Mouse (Mus musculus) hindbrain, postnatal 0 days (tissue): Measurements from ENCODE around the gene Upp2. TPM values are rescaled to one million over a fixed set of nuclear protein-coding genes. Genes with fewer than 3 reads are reported as not detected.

Experiments used
- ATAC-seq: fragments of 200-750 bp; cut with Nextera tagmentation; 2 replicates; pipeline ENCODE4 v1.8.0; 2017; ENCODE audit warnings: mild to moderate bottlenecking, moderate TSS enrichment, moderate library complexity
- DNase-seq: peaks from one replicate; pipeline ENCODE4 v3.0.0-alpha.2; 2015; ENCODE audit warnings: low spot score
- H3K27ac ChIP-seq: fragments of 300-500 bp; sonication (generic); 2 replicates; pipeline ENCODE4 v1.5.1; 2014; ENCODE audit warnings: mild to moderate bottlenecking
- H3K27me3 ChIP-seq: fragments of 300-500 bp; sonication (generic); 2 replicates; pipeline ENCODE4 v1.6.1; 2014; ENCODE audit warnings: low read length, mixed read lengths; ENCODE audit not compliant: insufficient read depth
- H3K36me3 ChIP-seq: fragments of 300-500 bp; sonication (generic); 2 replicates; pipeline ENCODE4 v1.6.1; 2014; ENCODE audit warnings: low read length, mixed read lengths; ENCODE audit not compliant: insufficient read depth
- H3K4me1 ChIP-seq: fragments of 300-500 bp; sonication (generic); 2 replicates; pipeline ENCODE4 v1.6.1; 2014; ENCODE audit warnings: antibody characterized with exemption, low read length, mixed read lengths; ENCODE audit not compliant: insufficient read depth
- H3K4me2 ChIP-seq: fragments of 300-500 bp; sonication (generic); 2 replicates; pipeline ENCODE4 v1.6.1; 2014; ENCODE audit warnings: low read depth, mild to moderate bottlenecking, low read length, moderate library complexity, mixed read lengths
- H3K4me3 ChIP-seq: fragments of 300-500 bp; sonication (generic); 2 replicates; pipeline ENCODE4 v1.5.1; 2014; ENCODE audit warnings: low read length
- H3K9ac ChIP-seq: fragments of 300-500 bp; sonication (generic); replicated peaks from 2 replicates; pipeline ENCODE4 v1.6.1; 2014; ENCODE audit warnings: mild to moderate bottlenecking, low read length, moderate library complexity, mixed read lengths
- H3K9me3 ChIP-seq: fragments of 300-500 bp; sonication (generic); 2 replicates; pipeline ENCODE4 v1.6.1; 2016; ENCODE audit warnings: low read length, mixed read lengths
- CTCF ChIP-seq: IDR thresholded peaks from 2 replicates; pipeline ENCODE4 v1.5.1; 2016; ENCODE audit warnings: antibody characterized with exemption, control low read depth, low read depth
- WGBS: fragments of 180-500 bp; shearing (Covaris S2); extraction: QIAGEN DNeasy Blood & Tissue Kit; methylation state at CpG from one replicate; pipeline ENCODE4 v1.1.7; 2014; 5-methylcytosine and 5-hydroxymethylcytosine counted together
- polyA plus RNA-seq: library from polyadenylated mRNA; unstranded; fragments of >200 nt; fragmentation: Nextera tagmentation; extraction: Ambion mirVana; gene quantifications from 2 replicates; pipeline ENCODE4 v1.2.1, GENCODE M21; 2015
- total RNA-seq: library from RNA; depleted of rRNA; stranded (reverse); fragments of >200 nt; gene quantifications from 2 replicates; pipeline ENCODE4 v1.2.3, GENCODE M21; 2014

Upp2 gene
- total and polyA plus RNA-seq, 2 experiments from 2014 or later: 6.8 to 11.8 TPM

DNA sequence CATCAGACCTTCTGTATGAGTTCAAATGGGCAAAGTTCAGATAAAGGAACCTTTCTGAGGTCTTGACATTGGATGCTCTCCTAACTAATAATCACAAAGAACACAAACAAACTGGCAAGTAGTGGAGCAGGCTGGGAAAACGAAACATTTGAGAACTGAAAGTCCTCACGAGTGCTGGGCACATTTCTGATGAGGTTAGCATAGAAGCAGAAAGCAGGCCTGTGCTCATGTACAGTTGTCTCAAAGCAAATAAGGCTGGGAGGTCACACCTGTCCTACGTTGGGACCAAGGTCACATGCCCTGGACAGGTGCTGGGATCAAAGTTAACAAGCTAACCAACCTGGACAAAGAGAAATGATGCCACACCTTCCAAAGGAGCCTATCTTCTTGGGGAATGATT is 187.6 kb downstream of the Upp2 start:
- Histone ChIP-seq H3K27ac (no peak overlapping the region), H3K4me1 (no peaks in the 10 kb centered on the region), H3K4me2 (no peak overlapping the region), H3K36me3 (no peaks in the 10 kb centered on the region), H3K27me3 (no peaks in the 10 kb centered on the region), H3K4me3 (no peak overlapping the region), H3K9me3 (no peaks in the 10 kb centered on the region), H3K9ac (no peak overlapping the region)
- DNase-seq: no peak
- no peak for ATAC-seq
- WGBS: 85% methylated on average over 3 of the region's 3 CpGs
- TF ChIP-seq CTCF: no peak

DNA sequence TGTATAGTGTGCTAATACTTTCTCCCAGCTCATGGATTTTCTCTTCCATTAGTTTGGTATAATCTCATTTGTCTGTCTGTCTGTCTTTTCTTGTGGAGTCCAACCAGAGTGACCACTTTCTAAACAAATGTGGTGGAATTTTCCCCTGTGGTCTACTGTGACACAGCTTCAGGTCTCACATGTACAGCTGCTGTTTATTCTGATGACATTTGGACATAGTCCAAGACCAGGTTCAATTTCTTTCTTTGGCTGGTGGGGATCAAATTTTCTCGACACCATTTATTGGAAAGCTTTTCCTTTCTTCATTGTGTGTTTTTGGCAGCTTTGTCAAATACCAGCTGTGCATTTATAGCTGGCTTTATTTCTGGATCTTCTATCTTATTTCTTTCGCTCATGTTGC is 191.0 kb downstream of the Upp2 start:
- Histone ChIP-seq H3K27ac (no peak overlapping the region), H3K9ac (no peak overlapping the region), H3K36me3 (no peaks in the 10 kb centered on the region), H3K27me3 (no peaks in the 10 kb centered on the region), H3K9me3 (no peaks in the 10 kb centered on the region), H3K4me3 (no peak overlapping the region), H3K4me1 (no peaks in the 10 kb centered on the region), H3K4me2 (no peak overlapping the region)
- 43% methylated on average over 2 of the region's 2 CpGs for WGBS
- TF ChIP-seq CTCF: no peak
- DNase-seq (no peak), ATAC-seq (no peak)

DNA sequence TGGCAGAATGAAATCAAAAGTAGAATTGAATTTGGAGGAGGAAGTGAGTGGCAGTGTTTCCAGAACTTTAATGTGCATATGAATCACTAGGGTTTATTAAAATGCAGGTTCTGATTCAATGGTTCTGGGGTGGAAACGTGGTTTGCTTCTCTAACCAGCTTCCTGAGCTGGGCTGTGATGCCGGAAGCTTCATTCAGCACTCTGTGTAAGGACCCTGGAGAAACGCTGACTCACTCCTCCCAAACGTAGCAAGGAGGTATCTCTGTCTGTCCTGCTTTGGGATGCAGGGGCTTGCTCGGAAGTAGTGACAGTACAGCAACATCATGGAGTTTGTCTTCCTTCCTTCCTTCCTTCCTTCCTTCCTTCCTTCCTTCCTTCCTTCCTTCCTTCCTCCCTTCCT is 192.6 kb downstream of the Upp2 start:
- Histone ChIP-seq H3K27me3 (no peaks in the 10 kb centered on the region), H3K4me1 (no peaks in the 10 kb centered on the region), H3K4me3 (no peak overlapping the region), H3K4me2 (no peak overlapping the region), H3K9ac (no peak overlapping the region), H3K27ac (no peak overlapping the region), H3K36me3 (no peaks in the 10 kb centered on the region), H3K9me3 (no peaks in the 10 kb centered on the region)
- WGBS: 66% methylated on average over 5 of the region's 5 CpGs
- no peak for DNase-seq
- no peak for TF ChIP-seq CTCF
- ATAC-seq: no peak

DNA sequence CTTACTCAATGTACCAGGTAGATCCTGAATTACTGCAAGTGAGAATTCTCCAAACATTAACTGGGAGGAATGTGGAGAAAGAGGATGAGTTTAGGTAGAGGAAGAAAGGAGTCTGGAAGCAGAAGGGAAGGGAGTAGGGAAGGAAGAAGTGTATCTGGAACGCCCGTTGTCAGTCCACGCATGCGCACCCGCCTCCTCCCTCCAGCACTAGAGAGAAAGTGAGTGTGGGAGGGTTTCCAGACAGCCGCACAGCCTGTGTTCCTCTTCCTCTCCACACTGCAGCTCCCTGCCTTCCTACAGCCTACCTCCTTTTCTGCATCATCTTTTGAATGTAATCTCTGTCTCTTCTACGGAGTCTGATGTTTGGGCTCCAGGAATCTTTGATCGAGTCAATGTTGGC is 198.0 kb downstream of the Upp2 start:
- TF ChIP-seq CTCF: no peak
- DNase-seq (no peak), ATAC-seq (no peak)
- H3K4me1 ChIP-seq: no peaks in the 10 kb centered on the region
- H3K36me3 ChIP-seq: no peaks in the 10 kb centered on the region
- no peak overlapping the region for H3K4me2 ChIP-seq
- H3K9me3 ChIP-seq: no peaks in the 10 kb centered on the region
- WGBS: 94% methylated on average over 8 of the region's 8 CpGs
- no peak overlapping the region for H3K27ac ChIP-seq
- no peak overlapping the region for H3K4me3 ChIP-seq
- no peaks in the 10 kb centered on the region for H3K27me3 ChIP-seq
- no peak overlapping the region for H3K9ac ChIP-seq

DNA sequence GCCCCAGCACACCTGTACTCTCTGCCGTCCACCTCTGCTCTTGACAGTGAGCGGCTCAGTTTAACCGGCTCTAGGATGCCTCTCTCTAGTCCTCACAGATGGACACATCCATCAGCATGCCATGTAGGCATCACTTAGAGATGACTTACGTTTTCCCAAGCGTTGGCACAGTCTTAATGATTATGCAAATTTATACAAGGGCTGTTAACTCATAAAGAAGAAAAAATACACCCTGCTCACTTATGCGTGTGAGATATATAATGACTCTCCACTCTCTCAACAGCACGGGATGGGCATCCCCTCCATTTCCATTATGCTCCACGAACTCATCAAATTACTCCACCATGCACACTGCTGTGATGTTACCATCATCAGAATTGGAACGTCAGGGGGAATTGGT is 206.7 kb downstream of the Upp2 start:
- no peak for DNase-seq
- no peaks in the 10 kb centered on the region for H3K4me1 ChIP-seq
- no peak for TF ChIP-seq CTCF
- H3K9me3 ChIP-seq: no peaks in the 10 kb centered on the region
- ATAC-seq: 0 out of 2 replicates have a peak, but pooled peaks have one; percentile 53
- H3K9ac ChIP-seq: no peak overlapping the region
- 54% methylated on average over 9 of the region's 9 CpGs for WGBS
- no peaks in the 10 kb centered on the region for H3K27me3 ChIP-seq
- no peak overlapping the region for H3K4me2 ChIP-seq
- no peak overlapping the region for H3K4me3 ChIP-seq
- H3K27ac ChIP-seq: no peak overlapping the region
- H3K36me3 ChIP-seq: no peaks in the 10 kb centered on the region

DNA sequence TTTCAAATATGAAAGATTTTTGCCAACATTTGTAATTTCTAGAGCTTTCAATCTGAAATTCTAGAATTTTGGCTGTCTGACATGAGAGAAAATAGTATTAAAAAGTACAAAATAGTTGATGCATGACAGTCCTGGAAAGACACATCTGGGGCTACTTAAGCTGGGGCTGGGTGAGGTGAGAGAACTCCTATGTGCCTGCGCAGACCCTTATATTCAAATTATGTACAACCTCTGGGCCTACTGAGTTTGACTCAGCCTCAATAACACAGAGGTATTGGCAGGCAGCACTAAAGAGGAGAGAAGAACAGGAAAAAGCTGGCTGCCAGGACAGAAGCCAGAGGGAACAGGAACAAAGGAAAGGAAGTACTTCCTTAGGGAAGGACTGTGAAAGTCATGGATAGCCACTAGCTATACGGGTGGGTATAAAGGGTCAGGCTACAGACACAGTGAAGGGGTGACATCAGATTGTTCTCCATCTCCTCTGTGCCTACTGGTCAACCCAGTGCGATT is 211.9 kb downstream of the Upp2 start:
- Histone ChIP-seq H3K27ac (no peak overlapping the region), H3K27me3 (no peaks in the 10 kb centered on the region), H3K9ac (no peak overlapping the region), H3K36me3 (no peaks in the 10 kb centered on the region), H3K4me3 (no peak overlapping the region), H3K4me1 (no peaks in the 10 kb centered on the region), H3K4me2 (no peak overlapping the region), H3K9me3 (no peaks in the 10 kb centered on the region)
- DNase-seq: no peak
- no peak for TF ChIP-seq CTCF
- ATAC-seq: no peak
- 89% methylated on average over 3 of the region's 3 CpGs for WGBS

DNA sequence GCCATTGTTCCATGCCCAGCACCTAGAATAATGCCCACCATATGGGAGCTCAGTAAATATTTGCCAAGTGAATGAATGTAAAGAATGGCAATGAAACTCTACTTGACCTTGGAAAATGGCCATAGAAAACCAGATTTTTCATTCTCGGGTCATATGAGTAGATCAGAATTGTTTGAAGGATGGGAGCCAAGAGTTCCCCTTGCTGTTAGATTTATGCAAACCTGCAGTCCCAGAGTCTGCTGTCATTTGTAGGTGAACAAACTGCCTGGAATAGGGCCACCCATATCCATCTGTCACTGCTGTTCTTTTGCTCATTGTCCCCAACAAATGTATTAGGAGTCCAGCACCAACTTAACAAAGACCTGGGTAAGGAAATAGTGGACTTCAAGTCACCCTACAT is 216.4 kb downstream of the Upp2 start:
- no peak overlapping the region for H3K27ac ChIP-seq
- no peaks in the 10 kb centered on the region for H3K9me3 ChIP-seq
- no peaks in the 10 kb centered on the region for H3K4me1 ChIP-seq
- no peak for TF ChIP-seq CTCF
- no peaks in the 10 kb centered on the region for H3K36me3 ChIP-seq
- ATAC-seq: no peak
- DNase-seq: no peak
- no peak overlapping the region for H3K4me3 ChIP-seq
- 63% methylated on average over 1 of the region's 1 CpGs for WGBS
- H3K4me2 ChIP-seq: no peak overlapping the region
- no peaks in the 10 kb centered on the region for H3K27me3 ChIP-seq
- no peak overlapping the region for H3K9ac ChIP-seq
